Mouse (Mus musculus): ENCODE measurements around the gene Osbp. TPM values are rescaled to one million over a fixed set of nuclear protein-coding genes. Genes with fewer than 3 reads are reported as not detected.
"Not testable (repeated sequence)": the region's sequence is repeated elsewhere in the genome, so short reads cannot be mapped to it uniquely, and the experiment has no call there.

Gene Osbp
- polyA plus RNA-seq (2016; fragmentation: Nextera tagmentation; extraction: Ambion mirVana) = 3.3 and 3.4 TPM in 2 replicates

DNA sequence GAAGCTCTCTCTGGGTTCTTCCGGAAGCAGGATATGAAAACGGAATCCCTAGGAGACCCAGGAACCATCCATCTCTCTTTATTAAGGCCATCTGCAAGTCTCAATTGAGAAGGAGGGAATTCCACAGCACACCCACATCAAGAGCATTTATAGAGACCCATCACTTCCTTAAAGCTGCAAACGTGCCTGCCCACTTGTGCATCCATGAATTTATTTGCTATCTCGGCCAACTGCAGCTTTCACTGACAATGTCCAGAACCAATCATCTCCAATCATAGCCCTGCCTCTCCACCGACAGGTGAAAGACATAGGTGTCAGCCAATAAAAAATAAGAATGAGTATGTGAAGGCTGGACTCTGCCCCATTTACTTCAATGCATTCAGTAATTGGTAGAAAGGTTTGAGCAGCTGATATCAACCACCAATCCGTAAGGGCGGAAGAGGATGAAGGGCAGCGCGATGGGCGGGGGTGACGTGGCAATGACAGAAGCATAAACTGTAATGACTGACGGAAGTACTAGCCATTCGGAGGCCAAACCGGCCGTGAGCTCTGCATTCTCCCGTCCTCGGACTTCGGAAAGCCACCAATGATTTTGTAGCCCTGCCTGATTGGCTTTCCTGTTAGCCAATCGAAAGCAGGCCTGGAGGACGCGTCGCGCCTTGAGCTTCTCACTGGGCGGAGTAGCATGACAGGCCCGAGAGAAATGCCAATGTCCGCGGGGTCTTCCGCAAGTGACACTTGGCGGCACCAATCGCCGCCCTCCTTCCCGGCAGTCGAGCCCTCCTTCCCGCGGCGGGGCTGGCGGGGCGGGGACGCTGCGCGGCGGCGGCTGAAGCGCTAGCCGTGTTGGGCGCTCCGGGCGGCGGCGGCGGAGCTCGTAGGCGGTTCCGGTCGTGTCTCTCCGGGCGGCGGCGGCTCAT lies at the start of gene Osbp:
Osbp (plus strand) TSS at position 919 of the 920 bp plus-strand sequence.
- Histone ChIP-seq H3K27ac (peak within 1 kb of the TSS; percentile 87), H3K9me3 (replicated peaks) (no peaks in the 10 kb centered on the region), H3K4me1 (peaks cover 12% of the 10 kb centered on the region), H3K4me3 (peak within 1 kb of the TSS; percentile 82), H3K27me3 (ENCODE audit: low read depth, poor library complexity, severe bottlenecking) (no peaks in the 10 kb centered on the region), H3K36me3 (peaks cover 15% of the 10 kb centered on the region)
- WGBS = under 1% methylated on average over 55 of the region's 59 CpGs
- DNase-seq (ENCODE audit: low spot score) = peak; percentile 96

DNA sequence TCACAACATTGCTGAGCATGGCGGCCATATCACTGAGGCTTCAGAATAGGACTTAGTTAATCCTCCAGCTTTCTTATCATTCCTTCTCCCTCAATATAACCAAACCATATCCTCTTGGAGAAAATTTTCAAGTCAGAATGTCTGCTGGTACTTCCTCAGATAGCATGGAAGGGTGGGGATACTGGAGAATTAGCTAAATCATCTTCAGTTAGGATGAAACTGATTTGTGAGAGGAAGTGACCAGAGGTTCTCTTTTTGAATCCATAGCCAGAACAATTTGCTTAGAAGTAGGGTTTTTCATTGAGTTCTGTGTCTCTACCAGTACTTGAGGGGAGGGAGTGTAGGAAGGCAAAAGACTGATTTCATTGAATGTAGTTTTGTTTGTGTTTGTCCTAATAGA lies 43.7 kb upstream of the Osbp start:
- Histone ChIP-seq H3K9me3 (replicated peaks) (no peaks in the 10 kb centered on the region), H3K4me3 (no peak overlapping the region), H3K27ac (no peak overlapping the region), H3K4me1 (no peaks in the 10 kb centered on the region), H3K36me3 (peaks cover 85% of the 10 kb centered on the region), H3K27me3 (ENCODE audit: low read depth, poor library complexity, severe bottlenecking) (no peaks in the 10 kb centered on the region)
- no peak for DNase-seq (ENCODE audit: low spot score)
- 91% methylated on average over 1 of the region's 1 CpGs for WGBS

DNA sequence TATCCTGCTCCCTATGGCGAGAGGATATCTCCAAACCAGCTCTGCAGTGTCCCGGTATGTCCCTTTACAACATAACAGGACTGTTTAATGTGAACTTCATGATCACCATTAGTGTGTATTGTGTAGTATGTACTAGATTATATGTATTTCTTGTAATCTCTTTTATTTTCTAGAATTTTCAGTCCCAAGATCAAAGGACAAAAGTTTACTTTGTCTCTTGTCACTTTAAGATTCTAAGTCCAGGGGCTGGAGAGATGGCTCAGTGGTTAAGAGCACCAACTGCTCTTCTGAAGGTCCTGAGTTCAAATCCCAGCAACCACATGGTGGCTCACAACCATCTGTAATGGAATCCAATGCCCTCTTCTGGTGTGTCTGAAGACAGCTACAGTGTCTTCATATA lies 43.2 kb upstream of the Osbp start:
- H3K9me3 ChIP-seq (replicated peaks); H3K27ac ChIP-seq; DNase-seq (ENCODE audit: low spot score); H3K4me1 ChIP-seq; H3K4me3 ChIP-seq; H3K27me3 ChIP-seq (ENCODE audit: low read depth, poor library complexity, severe bottlenecking): not testable (repeated sequence)
- H3K36me3 ChIP-seq = peaks cover 85% of the 10 kb centered on the region
- WGBS = 97% methylated on average over 2 of the region's 2 CpGs

DNA sequence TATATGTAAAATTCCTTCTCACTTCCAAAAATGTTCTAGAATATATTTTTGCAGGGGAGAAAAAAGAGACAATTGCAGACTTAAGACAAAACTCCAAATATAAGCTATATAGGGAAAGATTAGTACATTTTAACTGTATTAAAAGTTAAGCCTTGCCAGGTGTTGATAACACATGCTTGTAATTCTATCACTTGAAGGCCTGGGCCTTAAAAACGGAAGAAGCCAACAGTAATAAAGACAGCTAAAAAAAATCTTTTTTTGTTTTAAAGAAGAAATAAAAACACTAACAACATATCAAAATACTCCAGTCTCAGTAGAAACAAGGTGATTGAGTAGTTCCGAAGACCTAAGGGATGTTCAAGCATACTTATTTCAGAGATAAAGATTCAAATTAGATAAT lies 39.4 kb upstream of the Osbp start:
- DNase-seq (ENCODE audit: low spot score) = no peak
- Histone ChIP-seq H3K4me1 (no peaks in the 10 kb centered on the region), H3K36me3 (peaks cover 95% of the 10 kb centered on the region), H3K27ac (no peak overlapping the region), H3K4me3 (no peak overlapping the region), H3K9me3 (replicated peaks) (no peaks in the 10 kb centered on the region), H3K27me3 (ENCODE audit: low read depth, poor library complexity, severe bottlenecking) (no peaks in the 10 kb centered on the region)
- WGBS = 96% methylated on average over 2 of the region's 2 CpGs

DNA sequence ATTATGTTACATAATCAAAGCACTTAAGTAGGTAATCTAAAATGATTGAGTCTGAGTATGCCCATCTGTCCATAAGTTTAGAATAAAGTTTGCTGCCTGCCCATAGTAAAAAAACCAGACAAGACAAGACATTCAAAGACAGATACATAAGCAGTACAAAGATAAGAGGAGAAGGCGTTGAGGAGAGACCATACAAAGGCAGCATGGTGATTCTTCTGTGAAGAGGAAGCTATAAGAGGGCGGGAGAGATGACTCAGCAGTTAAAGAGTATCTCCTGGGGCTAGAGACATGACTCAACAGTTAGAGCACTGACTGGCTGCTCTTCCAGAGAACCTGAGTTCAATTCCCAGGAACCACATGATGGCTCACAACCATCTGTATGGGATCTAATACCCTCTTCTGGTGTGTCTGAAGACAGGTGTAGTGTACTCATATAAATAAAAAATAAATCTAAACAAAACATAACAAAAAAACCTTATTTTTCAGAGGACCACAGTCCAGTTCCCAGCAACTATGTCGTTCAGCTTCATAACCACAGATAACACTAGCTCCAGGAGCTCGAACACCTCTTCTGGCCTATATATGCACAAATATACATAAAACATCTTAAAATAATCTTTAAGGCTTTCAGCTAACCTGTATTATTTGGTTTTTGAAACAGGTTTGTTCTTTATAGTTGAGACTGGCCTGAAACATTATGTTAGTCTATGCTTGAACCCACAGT lies 37.6 kb upstream of the Osbp start:
- no peak for DNase-seq (ENCODE audit: low spot score)
- 96% methylated on average over 4 of the region's 4 CpGs for WGBS
- no peaks in the 10 kb centered on the region for H3K9me3 ChIP-seq (replicated peaks)
- no peaks in the 10 kb centered on the region for H3K4me1 ChIP-seq
- H3K4me3 ChIP-seq = no peak overlapping the region
- H3K27me3 ChIP-seq (ENCODE audit: low read depth, poor library complexity, severe bottlenecking) = no peaks in the 10 kb centered on the region
- H3K36me3 ChIP-seq = peaks cover 97% of the 10 kb centered on the region
- no peak overlapping the region for H3K27ac ChIP-seq

DNA sequence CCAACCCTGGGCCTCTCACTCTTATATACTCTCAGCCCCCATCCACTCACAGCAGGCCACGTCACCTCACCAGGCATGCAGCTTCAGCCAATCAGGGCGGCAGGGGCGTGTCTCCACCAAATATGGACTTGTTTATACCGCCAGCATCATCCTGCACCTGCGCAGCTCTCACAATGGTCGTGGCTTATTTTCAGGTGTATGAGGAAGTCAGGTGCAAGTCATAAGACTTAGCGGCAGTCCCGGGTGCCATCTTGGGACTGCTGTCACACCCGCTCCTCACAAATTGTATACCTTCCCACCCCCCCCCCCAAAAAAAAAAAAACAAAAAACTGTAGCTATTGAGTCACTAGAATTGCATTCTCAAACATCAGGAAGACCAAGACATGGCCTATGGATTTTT lies 19.3 kb upstream of the Osbp start:
- WGBS = 95% methylated on average over 9 of the region's 9 CpGs
- H3K27me3 ChIP-seq (ENCODE audit: low read depth, poor library complexity, severe bottlenecking); H3K4me3 ChIP-seq; DNase-seq (ENCODE audit: low spot score); H3K9me3 ChIP-seq (replicated peaks); H3K4me1 ChIP-seq; H3K27ac ChIP-seq: not testable (repeated sequence)
- H3K36me3 ChIP-seq = peaks cover 47% of the 10 kb centered on the region

DNA sequence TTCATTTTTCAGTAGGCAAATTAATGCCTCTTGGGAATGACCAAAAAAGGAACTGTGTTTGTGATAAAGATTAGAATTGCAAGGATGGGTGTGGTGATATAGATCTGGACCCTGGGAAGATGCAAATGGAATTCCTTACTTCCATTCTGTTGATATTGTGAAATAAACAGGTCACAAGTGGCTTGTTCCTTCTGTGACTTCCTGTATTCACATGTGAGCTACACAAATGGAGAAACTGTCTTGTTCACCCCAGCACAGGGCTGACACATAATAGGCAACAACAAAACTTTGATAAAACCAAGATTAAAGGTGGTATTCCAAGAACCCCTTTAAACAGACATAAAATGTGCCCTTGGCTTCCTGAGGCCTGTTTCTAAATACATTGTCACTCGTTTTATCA lies 15.9 kb upstream of the Osbp start:
- no peak for DNase-seq (ENCODE audit: low spot score)
- H3K9me3 ChIP-seq (replicated peaks) = no peaks in the 10 kb centered on the region
- peaks cover 16% of the 10 kb centered on the region for H3K36me3 ChIP-seq
- 73% methylated on average over 1 of the region's 1 CpGs for WGBS
- no peak overlapping the region for H3K4me3 ChIP-seq
- H3K4me1 ChIP-seq = no peaks in the 10 kb centered on the region
- no peaks in the 10 kb centered on the region for H3K27me3 ChIP-seq (ENCODE audit: low read depth, poor library complexity, severe bottlenecking)
- H3K27ac ChIP-seq = no peak overlapping the region

DNA sequence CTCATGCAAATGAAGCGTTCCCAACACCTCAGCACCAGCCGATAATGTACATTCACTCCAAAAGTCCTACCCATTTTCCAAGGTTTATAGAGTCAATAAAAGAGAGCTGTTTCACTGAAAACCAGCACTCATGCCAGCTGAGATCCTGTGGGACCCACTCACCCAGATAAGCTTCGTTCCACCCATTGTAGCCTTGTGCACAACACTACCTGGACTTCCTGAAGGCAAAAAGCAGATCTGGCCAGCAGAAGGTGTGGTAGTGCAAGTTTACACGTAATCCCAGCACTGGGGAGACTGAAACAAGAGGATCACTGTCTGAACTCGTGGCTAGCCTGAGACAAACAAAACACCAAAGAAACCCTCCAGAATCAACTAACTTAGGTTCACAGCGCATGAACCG lies 15.0 kb upstream of the Osbp start:
- Histone ChIP-seq H3K4me3 (no peak overlapping the region), H3K27me3 (ENCODE audit: low read depth, poor library complexity, severe bottlenecking) (no peaks in the 10 kb centered on the region), H3K4me1 (no peaks in the 10 kb centered on the region), H3K9me3 (replicated peaks) (no peaks in the 10 kb centered on the region), H3K36me3 (peaks cover 7% of the 10 kb centered on the region), H3K27ac (no peak overlapping the region)
- no peak for DNase-seq (ENCODE audit: low spot score)
- 74% methylated on average over 7 of the region's 7 CpGs for WGBS

DNA sequence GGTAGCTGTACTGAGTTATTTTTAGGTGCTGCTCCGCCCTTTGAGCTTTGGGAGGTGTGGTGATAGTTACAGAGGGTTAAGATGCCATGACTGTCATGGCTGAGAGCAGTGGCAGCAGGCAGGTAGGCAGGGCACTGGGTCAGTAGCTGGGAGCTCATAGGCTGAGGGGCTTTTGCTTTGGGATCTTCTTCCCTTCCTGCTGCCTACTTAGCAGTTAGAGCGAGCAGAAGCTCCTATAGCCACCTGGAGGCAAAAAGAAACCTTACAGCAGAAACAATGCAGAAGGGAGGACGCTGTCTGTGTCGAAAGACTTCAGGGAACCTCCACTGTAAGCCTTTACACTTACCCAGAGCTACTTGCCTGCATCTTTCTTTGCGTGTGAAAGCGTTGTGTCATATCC lies 11.5 kb upstream of the Osbp start:
- WGBS = 44% methylated on average over 6 of the region's 6 CpGs
- DNase-seq (ENCODE audit: low spot score) = no peak
- Histone ChIP-seq H3K27me3 (ENCODE audit: low read depth, poor library complexity, severe bottlenecking) (no peaks in the 10 kb centered on the region), H3K27ac (no peak overlapping the region), H3K9me3 (replicated peaks) (no peaks in the 10 kb centered on the region), H3K4me3 (no peak overlapping the region), H3K36me3 (no peaks in the 10 kb centered on the region), H3K4me1 (no peaks in the 10 kb centered on the region)

DNA sequence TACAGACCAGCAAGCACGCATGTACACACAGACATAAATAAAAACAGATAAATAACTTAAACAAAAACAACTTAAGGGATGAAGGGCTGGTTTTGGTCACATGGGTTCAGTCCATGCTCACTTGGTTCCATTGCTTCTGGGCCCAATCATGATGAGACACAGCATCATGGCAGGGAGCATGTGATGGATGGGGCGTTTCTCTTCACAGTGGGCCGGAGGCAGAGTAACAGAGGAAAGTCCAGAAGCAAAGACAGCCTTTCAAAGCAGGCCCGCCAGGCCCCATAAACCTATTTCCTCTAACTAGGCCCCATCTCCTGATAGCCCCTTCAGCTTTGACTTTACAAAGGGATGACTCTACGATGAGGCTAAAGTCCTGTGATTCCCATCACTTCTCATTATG lies 9.1 kb upstream of the Osbp start:
- DNase-seq (ENCODE audit: low spot score) = no peak
- H3K27ac ChIP-seq = no peak overlapping the region
- no peaks in the 10 kb centered on the region for H3K27me3 ChIP-seq (ENCODE audit: low read depth, poor library complexity, severe bottlenecking)
- H3K36me3 ChIP-seq = no peaks in the 10 kb centered on the region
- H3K4me1 ChIP-seq = no peaks in the 10 kb centered on the region
- no peaks in the 10 kb centered on the region for H3K9me3 ChIP-seq (replicated peaks)
- no peak overlapping the region for H3K4me3 ChIP-seq
- 77% methylated on average over 5 of the region's 5 CpGs for WGBS

DNA sequence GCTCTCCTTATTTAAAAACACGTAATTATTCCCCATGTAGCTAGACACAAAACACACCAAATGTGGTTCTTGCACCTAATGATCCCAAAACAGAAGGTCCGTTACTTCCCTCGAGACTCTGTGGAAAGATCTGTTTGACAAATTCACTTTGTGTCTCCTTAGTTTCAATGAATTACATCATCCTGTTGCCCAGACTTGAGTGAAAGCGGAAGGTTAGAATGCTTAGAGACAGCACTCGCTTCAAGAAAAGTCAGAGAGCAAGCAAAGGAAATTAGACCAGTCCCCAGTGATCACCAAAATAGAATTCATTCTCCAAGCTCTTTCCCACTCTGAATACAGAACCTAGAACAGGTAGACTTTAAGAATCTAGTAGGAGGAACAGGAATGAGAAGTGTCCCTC lies 8.3 kb upstream of the Osbp start:
- Histone ChIP-seq H3K4me1 (no peaks in the 10 kb centered on the region), H3K27ac (no peak overlapping the region), H3K9me3 (replicated peaks) (no peaks in the 10 kb centered on the region), H3K27me3 (ENCODE audit: low read depth, poor library complexity, severe bottlenecking) (no peaks in the 10 kb centered on the region), H3K4me3 (no peak overlapping the region), H3K36me3 (no peaks in the 10 kb centered on the region)
- no peak for DNase-seq (ENCODE audit: low spot score)
- WGBS = 92% methylated on average over 5 of the region's 5 CpGs

DNA sequence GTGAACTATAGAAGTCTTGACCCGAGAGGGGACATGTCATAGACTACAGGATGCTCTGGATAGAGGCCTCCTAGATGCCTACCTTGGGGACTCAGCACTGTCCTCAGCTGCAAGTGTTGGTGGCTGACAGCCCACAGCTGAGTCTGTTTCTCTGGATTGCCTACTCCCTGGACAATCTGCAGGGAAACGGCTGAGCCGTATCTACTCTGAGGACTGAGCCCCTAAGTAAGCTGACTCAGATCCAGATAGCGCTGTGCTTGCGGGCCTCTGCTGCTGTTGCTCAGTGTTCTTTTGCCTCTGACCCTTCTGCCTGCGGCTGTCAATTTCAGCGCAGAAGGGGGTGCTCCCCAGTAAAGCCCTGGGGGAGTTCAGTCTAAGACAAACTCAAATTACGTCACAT lies 7.9 kb upstream of the Osbp start:
- H3K9me3 ChIP-seq (replicated peaks) = no peaks in the 10 kb centered on the region
- H3K4me1 ChIP-seq = no peaks in the 10 kb centered on the region
- WGBS = 91% methylated on average over 8 of the region's 8 CpGs
- no peak overlapping the region for H3K4me3 ChIP-seq
- no peak for DNase-seq (ENCODE audit: low spot score)
- H3K36me3 ChIP-seq = no peaks in the 10 kb centered on the region
- no peak overlapping the region for H3K27ac ChIP-seq
- H3K27me3 ChIP-seq (ENCODE audit: low read depth, poor library complexity, severe bottlenecking) = no peaks in the 10 kb centered on the region

DNA sequence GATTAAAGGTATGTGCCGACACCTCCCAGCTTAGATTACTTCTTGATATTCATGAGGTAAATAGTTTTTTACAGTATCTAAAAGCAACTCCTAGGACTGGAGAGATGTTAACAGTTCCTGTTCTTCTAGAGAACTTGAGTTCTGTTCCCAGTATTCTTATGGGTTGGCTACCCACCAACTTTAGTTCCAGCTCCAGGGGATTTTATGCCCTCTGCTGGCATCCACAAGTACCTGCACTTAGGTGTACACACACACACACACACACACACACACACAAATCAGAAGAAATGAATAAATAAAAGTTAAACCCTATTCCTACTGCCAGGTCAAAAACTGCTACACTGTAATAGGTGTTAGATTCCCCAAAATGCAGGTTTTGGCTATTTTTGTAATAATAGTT lies 1.5 kb upstream of the Osbp start:
- Histone ChIP-seq H3K27ac (no peak overlapping the region), H3K4me1 (peaks cover 12% of the 10 kb centered on the region), H3K36me3 (peaks cover 11% of the 10 kb centered on the region), H3K9me3 (replicated peaks) (no peaks in the 10 kb centered on the region), H3K4me3 (peak overlapping the region; percentile 82), H3K27me3 (ENCODE audit: low read depth, poor library complexity, severe bottlenecking) (no peaks in the 10 kb centered on the region)
- no peak for DNase-seq (ENCODE audit: low spot score)
- 97% methylated on average over 1 of the region's 1 CpGs for WGBS

Data from limb, embryonic 10.5 days (tissue).